Mouse (Mus musculus) E14TG2a.4 (cell line): ENCODE results near the gene Agap1.

Source experiments
- CTCF ChIP-seq: conservative IDR thresholded peaks from 2 replicates; pipeline ENCODE4 v1.5.1; 2014; ENCODE audit warnings: low read length
- NANOG ChIP-seq: IDR thresholded peaks from 2 replicates; pipeline ENCODE4 v1.6.1; 2014; ENCODE audit warnings: borderline replicate concordance, low read length, mixed read lengths
- POU5F1 ChIP-seq: IDR thresholded peaks from 2 replicates; pipeline ENCODE4 v1.6.1; 2014; ENCODE audit warnings: low read length, borderline replicate concordance

GRCm38 (mm10) chr1:89450139-89450538 lies 4.5 kb upstream of the Agap1 start:
- no peak for TF ChIP-seq CTCF
- no peak for TF ChIP-seq POU5F1
- no peak for TF ChIP-seq NANOG
